Mouse (Mus musculus): ENCODE results near the gene Agap1.

The Agap1 gene

GRCm38 (mm10) chr1:89616556-89616955 lies 161.9 kb downstream of the Agap1 start:
- in situ Hi-C loops (cut with MboI): no loop called here

- in situ Hi-C loops (cut with MboI): no loop called here
Measured at GRCm38 (mm10) chr1:89617336-89617735, 162.7 kb downstream of the Agap1 start.

GRCm38 (mm10) chr1:89619963-89620362 lies 165.4 kb downstream of the Agap1 start:
- in situ Hi-C loops (cut with MboI): no loop called here

GRCm38 (mm10) chr1:89621014-89621791 lies 166.6 kb downstream of the Agap1 start:
- in situ Hi-C loops (cut with MboI): no loop called here

- in situ Hi-C loops (cut with MboI): no loop called here
Measured at GRCm38 (mm10) chr1:89621952-89622351, 167.3 kb downstream of the Agap1 start.

GRCm38 (mm10) chr1:89622801-89623200 lies 168.2 kb downstream of the Agap1 start:
- in situ Hi-C loops (cut with MboI): no loop called here

GRCm38 (mm10) chr1:89625312-89625711 lies 170.7 kb downstream of the Agap1 start:
- in situ Hi-C loops (cut with MboI): no loop called here

- in situ Hi-C loops (cut with MboI): no loop called here
Measured at GRCm38 (mm10) chr1:89625967-89626366, 171.4 kb downstream of the Agap1 start.

GRCm38 (mm10) chr1:89626940-89627339 lies 172.3 kb downstream of the Agap1 start:
- in situ Hi-C loops (cut with MboI): no loop called here

GRCm38 (mm10) chr1:89627650-89628049 lies 173.0 kb downstream of the Agap1 start:
- in situ Hi-C loops (cut with MboI): no loop called here

- in situ Hi-C loops (cut with MboI): no loop called here
Measured at GRCm38 (mm10) chr1:89630836-89631235, 176.2 kb downstream of the Agap1 start.

GRCm38 (mm10) chr1:89631747-89632146 lies 177.1 kb downstream of the Agap1 start:
- in situ Hi-C loops (cut with MboI): no loop called here

- in situ Hi-C loops (cut with MboI): no loop called here
Measured at GRCm38 (mm10) chr1:89634055-89634454, 179.4 kb downstream of the Agap1 start.

- in situ Hi-C loops (cut with MboI): no loop called here
Measured at GRCm38 (mm10) chr1:89635131-89635530, 180.5 kb downstream of the Agap1 start.

GRCm38 (mm10) chr1:89637670-89638069 lies 183.1 kb downstream of the Agap1 start:
- in situ Hi-C loops (cut with MboI): no loop called here

GRCm38 (mm10) chr1:89643445-89644100 lies 189.0 kb downstream of the Agap1 start:
- in situ Hi-C loops (cut with MboI): no loop called here

- in situ Hi-C loops (cut with MboI): no loop called here
Measured at GRCm38 (mm10) chr1:89644120-89644519, 189.5 kb downstream of the Agap1 start.

GRCm38 (mm10) chr1:89646326-89647018 lies 191.9 kb downstream of the Agap1 start:
- in situ Hi-C loops (cut with MboI): no loop called here

GRCm38 (mm10) chr1:89647505-89647904 lies 192.9 kb downstream of the Agap1 start:
- in situ Hi-C loops (cut with MboI): no loop called here

GRCm38 (mm10) chr1:89650557-89650956 lies 196.0 kb downstream of the Agap1 start:
- in situ Hi-C loops (cut with MboI): no loop called here

GRCm38 (mm10) chr1:89656167-89656566 lies 201.6 kb downstream of the Agap1 start:
- in situ Hi-C loops (cut with MboI): no loop called here

GRCm38 (mm10) chr1:89656643-89657321 lies 202.2 kb downstream of the Agap1 start:
- in situ Hi-C loops (cut with MboI): no loop called here
